Mouse (Mus musculus): ENCODE data around the gene Olfr1012.
"Not testable (repeated sequence)": the region's sequence is repeated elsewhere in the genome, so short reads cannot be mapped to it uniquely, and the experiment has no call there.

Gene Olfr1012

GRCm38 (mm10) chr2:85762666-85763065, at the start of gene Olfr1012:
Olfr1012 (minus strand) TSS chr2:85762766.
- no peak for DNase-seq (ENCODE audit: low spot score)

GRCm38 (mm10) chr2:85804501-85804900, 41.9 kb upstream of the Olfr1012 start:
- DNase-seq (ENCODE audit: low spot score), result no peak

GRCm38 (mm10) chr2:85802444-85802843, 39.9 kb upstream of the Olfr1012 start, which contains the start of gene Olfr1016:
Olfr1016 (minus strand) TSS chr2:85802544.
- DNase-seq (ENCODE audit: low spot score), result no peak

- no peak for DNase-seq (ENCODE audit: low spot score)
These were observed 29.8 kb upstream of the Olfr1012 start for GRCm38 (mm10) chr2:85792331-85792730.

GRCm38 (mm10) chr2:85781717-85782116, 19.2 kb upstream of the Olfr1012 start, which contains the start of gene Olfr1015:
Olfr1015 (plus strand) TSS chr2:85782017.
- no peak for DNase-seq (ENCODE audit: low spot score)

GRCm38 (mm10) chr2:85772413-85772812, 9.8 kb upstream of the Olfr1012 start, which contains the start of gene Olfr1014:
Olfr1014 (plus strand) TSS chr2:85772713.
- no peak for DNase-seq (ENCODE audit: low spot score)

- DNase-seq (ENCODE audit: low spot score), result no peak
These were observed 4.2 kb upstream of the Olfr1012 start, which contains the start of gene Olfr1013 for GRCm38 (mm10) chr2:85766798-85767197. Olfr1013 (plus strand) TSS chr2:85767098.

- no peak for DNase-seq (ENCODE audit: low spot score)
These were observed 8.7 kb downstream of the Olfr1012 start for GRCm38 (mm10) chr2:85753822-85754221.

- peak; percentile 45 for DNase-seq (ENCODE audit: low spot score)
These were observed 36.8 kb downstream of the Olfr1012 start for GRCm38 (mm10) chr2:85725793-85726192.

GRCm38 (mm10) chr2:85715119-85715518, 47.4 kb downstream of the Olfr1012 start, which contains the start of gene Olfr1009:
Olfr1009 (plus strand) TSS chr2:85715419.
- DNase-seq (ENCODE audit: low spot score), result no peak

- DNase-seq (ENCODE audit: low spot score), result no peak
These were observed 51.4 kb downstream of the Olfr1012 start for GRCm38 (mm10) chr2:85711159-85711558.

GRCm38 (mm10) chr2:85710680-85711079, 51.9 kb downstream of the Olfr1012 start:
- not testable (repeated sequence) for DNase-seq (ENCODE audit: low spot score)
